Mouse (Mus musculus) limb, embryonic 14.5 days (tissue): Measurements from ENCODE around the gene 4930452B06Rik. TPM values are rescaled to one million over a fixed set of nuclear protein-coding genes. Genes with fewer than 3 reads are reported as not detected.
"Not testable (repeated sequence)": the region's sequence is repeated elsewhere in the genome, so short reads cannot be mapped to it uniquely, and the experiment has no call there.

Experiments used
- ATAC-seq: fragments of 200-750 bp; cut with Nextera tagmentation; 2 replicates; pipeline ENCODE4 v1.8.0; 2017; ENCODE audit warnings: low read depth, moderate number of reproducible peaks, moderate TSS enrichment; ENCODE audit not compliant: low FRiP score
- DNase-seq: peaks from one replicate; pipeline ENCODE4 v3.0.0-alpha.2; 2015; ENCODE audit warnings: low spot score
- H3K27ac ChIP-seq: fragments of 300-500 bp; sonication (generic); replicated peaks from 2 replicates; pipeline ENCODE4 v1.5.1; 2014; ENCODE audit warnings: low read depth, mild to moderate bottlenecking, low read length, moderate library complexity, mixed read lengths
- H3K27me3 ChIP-seq: fragments of 300-500 bp; sonication (generic); 2 replicates; pipeline ENCODE4 v1.6.1; 2014; ENCODE audit warnings: low read length, mixed read lengths; ENCODE audit not compliant: control insufficient read depth, insufficient read depth
- H3K36me3 ChIP-seq: fragments of 300-500 bp; sonication (generic); 2 replicates; pipeline ENCODE4 v1.6.1; 2014; ENCODE audit warnings: mild to moderate bottlenecking, low read length, moderate library complexity, mixed read lengths; ENCODE audit not compliant: control insufficient read depth, insufficient read depth
- H3K4me1 ChIP-seq: fragments of 300-500 bp; sonication (generic); 2 replicates; pipeline ENCODE4 v1.6.1; 2014; ENCODE audit warnings: antibody characterized with exemption, low read length, mixed read lengths; ENCODE audit not compliant: control insufficient read depth, insufficient read depth
- H3K4me2 ChIP-seq: fragments of 300-500 bp; sonication (generic); replicated peaks from 2 replicates; pipeline ENCODE4 v1.6.1; 2014; ENCODE audit warnings: low read depth, mild to moderate bottlenecking, low read length, moderate library complexity; ENCODE audit not compliant: severe bottlenecking
- H3K4me3 ChIP-seq: fragments of 300-500 bp; sonication (generic); replicated peaks from 2 replicates; pipeline ENCODE4 v1.5.1; 2014; ENCODE audit warnings: low read length
- H3K9ac ChIP-seq: fragments of 300-500 bp; sonication (generic); 2 replicates; pipeline ENCODE4 v1.6.1; 2014; ENCODE audit warnings: mild to moderate bottlenecking, low read depth, low read length, moderate library complexity; ENCODE audit not compliant: severe bottlenecking
- H3K9me3 ChIP-seq: fragments of 300-500 bp; sonication (generic); 2 replicates; pipeline ENCODE4 v1.6.1; 2016; ENCODE audit warnings: low read length; ENCODE audit not compliant: control insufficient read depth
- POLR2A ChIP-seq: fragments of 200-500 bp; IDR thresholded peaks from 2 replicates; pipeline ENCODE4 v1.8.0; 2012; ENCODE audit warnings: inconsistent platforms, mild to moderate bottlenecking, moderate library complexity, borderline replicate concordance; ENCODE audit not compliant: insufficient read depth, insufficient read length; ENCODE audit errors: extremely low read depth
- WGBS: fragments of 180-500 bp; shearing (Covaris S2); extraction: QIAGEN DNeasy Blood & Tissue Kit; methylation state at CpG from one replicate; pipeline ENCODE4 v1.1.7; 2014; 5-methylcytosine and 5-hydroxymethylcytosine counted together
- polyA plus RNA-seq, 2 experiments: library from polyadenylated mRNA; depleted of rRNA in 1 of 2; stranded (reverse) in 1 of 2; unstranded in 1 of 2; fragments of >200 nt; fragmentation: Nextera tagmentation in 1 of 2; extraction: Ambion mirVana in 1 of 2; gene quantifications; 2 replicates each; pipeline versions ENCODE4 v1.2.1 to v1.2.3; 2012 to 2014

Gene 4930452B06Rik
- polyA plus RNA-seq, 2 experiments = 2.7 to 5.0 TPM

- no peak for DNase-seq
- no peak for ATAC-seq
- Histone ChIP-seq H3K27ac (no peak overlapping the region), H3K36me3 (no peaks in the 10 kb centered on the region), H3K9me3 (no peaks in the 10 kb centered on the region), H3K4me3 (no peak overlapping the region), H3K27me3 (no peaks in the 10 kb centered on the region), H3K9ac (no peak overlapping the region), H3K4me1 (no peaks in the 10 kb centered on the region; the same call in 1 of the 2 replicates), H3K4me2 (no peak overlapping the region)
- 88% methylated on average over 3 of the region's 3 CpGs for WGBS
- TF ChIP-seq POLR2A = no peak
Measured at GRCm38 (mm10) chr14:8610108-8610507, 55.9 kb downstream of the 4930452B06Rik start.

GRCm38 (mm10) chr14:8608559-8609171 is 57.4 kb downstream of the 4930452B06Rik start:
- H3K36me3 ChIP-seq = no peaks in the 10 kb centered on the region
- no peaks in the 10 kb centered on the region for H3K27me3 ChIP-seq
- peak; percentile 68 for DNase-seq
- H3K4me3 ChIP-seq = no peak overlapping the region
- TF ChIP-seq POLR2A = no peak
- H3K27ac ChIP-seq = no peak overlapping the region
- no peaks in the 10 kb centered on the region; the same call in 1 of the 2 replicates for H3K4me1 ChIP-seq
- no peaks in the 10 kb centered on the region for H3K9me3 ChIP-seq
- no peak overlapping the region for H3K4me2 ChIP-seq
- ATAC-seq = 0 out of 2 replicates have a peak, but pooled peaks have one; percentile 63
- WGBS = 0% methylated on average over 3 of the region's 3 CpGs
- H3K9ac ChIP-seq = no peak overlapping the region

GRCm38 (mm10) chr14:8604898-8605297 is 61.1 kb downstream of the 4930452B06Rik start:
- no peaks in the 10 kb centered on the region for H3K36me3 ChIP-seq
- TF ChIP-seq POLR2A = no peak
- no peaks in the 10 kb centered on the region for H3K9me3 ChIP-seq
- WGBS = 54% methylated on average over 2 of the region's 2 CpGs
- no peak overlapping the region for H3K4me2 ChIP-seq
- H3K4me3 ChIP-seq = no peak overlapping the region
- no peaks in the 10 kb centered on the region; the same call in 1 of the 2 replicates for H3K4me1 ChIP-seq
- no peaks in the 10 kb centered on the region for H3K27me3 ChIP-seq
- ATAC-seq = no peak
- H3K27ac ChIP-seq = no peak overlapping the region
- no peak for DNase-seq
- no peak overlapping the region for H3K9ac ChIP-seq

GRCm38 (mm10) chr14:8585031-8585430 is 81.0 kb downstream of the 4930452B06Rik start:
- H3K4me1 ChIP-seq = no peaks in the 10 kb centered on the region
- H3K36me3 ChIP-seq = no peaks in the 10 kb centered on the region
- H3K27me3 ChIP-seq = no peaks in the 10 kb centered on the region
- DNase-seq (no peak), ATAC-seq (no peak)
- TF ChIP-seq POLR2A = no peak
- 90% methylated on average over 1 of the region's 1 CpGs for WGBS
- no peaks in the 10 kb centered on the region for H3K9me3 ChIP-seq
- H3K4me2 ChIP-seq = no peak overlapping the region
- no peak overlapping the region for H3K9ac ChIP-seq
- no peak overlapping the region for H3K4me3 ChIP-seq
- H3K27ac ChIP-seq = no peak overlapping the region

GRCm38 (mm10) chr14:8551006-8551405 is 115.0 kb downstream of the 4930452B06Rik start:
- not testable (repeated sequence) for H3K4me2 ChIP-seq, H3K9ac ChIP-seq, H3K4me3 ChIP-seq, H3K4me1 ChIP-seq, H3K9me3 ChIP-seq, DNase-seq, ATAC-seq, H3K27ac ChIP-seq, H3K36me3 ChIP-seq, H3K27me3 ChIP-seq
- WGBS = 90% methylated on average over 2 of the region's 2 CpGs

GRCm38 (mm10) chr14:8549108-8549507 is 116.9 kb downstream of the 4930452B06Rik start:
- 64% methylated on average over 4 of the region's 4 CpGs for WGBS
- no peak for ATAC-seq

More at GRCm38 (mm10) chr14:8549108-8549507, 116.9 kb downstream of the 4930452B06Rik start:
- H3K4me1 ChIP-seq = no peaks in the 10 kb centered on the region
- no peaks in the 10 kb centered on the region for H3K9me3 ChIP-seq
- H3K9ac ChIP-seq = no peak overlapping the region
- TF ChIP-seq POLR2A = no peak
- H3K27ac ChIP-seq = no peak overlapping the region
- H3K4me2 ChIP-seq = no peak overlapping the region
- no peaks in the 10 kb centered on the region for H3K27me3 ChIP-seq
- no peak overlapping the region for H3K4me3 ChIP-seq
- no peaks in the 10 kb centered on the region for H3K36me3 ChIP-seq
- no peak for DNase-seq
